Mouse (Mus musculus) thymus, adult 2 months (tissue): Measurements from ENCODE around the gene Ackr3.

Experiments used
- CTCF ChIP-seq: fragments of 200-500 bp; IDR thresholded peaks from 2 replicates; pipeline ENCODE4 v1.5.1; 2012; ENCODE audit warnings: mild to moderate bottlenecking, control low read depth, low read length, moderate library complexity, borderline replicate concordance; ENCODE audit not compliant: control insufficient read depth, poor library complexity, insufficient read depth; ENCODE audit errors: extremely low read depth
- POLR2A ChIP-seq: fragments of 200-500 bp; IDR thresholded peaks from 2 replicates; pipeline ENCODE4 v1.6.1; 2012; ENCODE audit warnings: mild to moderate bottlenecking, low read length, control low read depth, moderate library complexity; ENCODE audit not compliant: control insufficient read depth, poor library complexity, insufficient read depth; ENCODE audit errors: extremely low read depth

DNA sequence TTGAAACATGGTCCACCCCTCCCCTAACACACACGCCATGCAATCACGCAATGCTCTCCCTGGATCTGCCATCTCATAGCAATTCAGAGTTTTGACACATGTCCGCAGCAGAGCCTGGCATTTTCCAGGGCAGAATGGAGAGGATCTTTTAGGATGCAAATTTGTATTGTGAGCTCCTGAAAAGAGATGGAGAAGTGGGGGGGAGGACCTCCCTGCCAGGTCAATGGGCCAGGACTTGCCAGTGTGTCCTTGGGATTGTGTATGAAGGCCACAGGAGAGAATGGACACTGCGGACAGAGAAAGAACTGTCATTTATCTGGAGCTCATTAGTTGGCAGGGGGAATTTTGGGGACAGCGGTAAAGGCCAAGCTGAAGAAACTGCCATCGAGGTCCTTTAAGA, 14.7 kb upstream of the Ackr3 start:
- no peak for TF ChIP-seq CTCF
- TF ChIP-seq POLR2A: no peak
